Mouse (Mus musculus): ENCODE data around the gene Smad6. TPM values are rescaled to one million over a fixed set of nuclear protein-coding genes. Genes with fewer than 3 reads are reported as not detected.

Smad6 gene
- polyA plus RNA-seq, 1 experiment from 2014 or later = 47.2 TPM

- Histone ChIP-seq H3K27me3 (ENCODE audit: insufficient read depth, poor library complexity, severe bottlenecking) (no peaks in the 10 kb centered on the region), H3K27ac (no peak overlapping the region), H3K36me3 (no peaks in the 10 kb centered on the region; the same call in 1 of the 2 replicates), H3K9me3 (no peaks in the 10 kb centered on the region), H3K4me3 (no peak overlapping the region), H3K4me1 (peaks cover 4% of the 10 kb centered on the region; the same call in 1 of the 2 replicates)
- no peak for DNase-seq (ENCODE audit: low spot score)
- WGBS = 82% methylated on average over 2 of the region's 2 CpGs
These were observed 117.3 kb downstream of the Smad6 start for GRCm38 (mm10) chr9:63904543-63904942.

Other genes starting within 250 kb of the Smad6 start
- gene Lctl, start 95.1 kb upstream of the Smad6 start, polyA plus RNA-seq (2016; fragmentation: Nextera tagmentation; extraction: Ambion mirVana) = not detected in 2 replicates
- gene Zwilch, start 151.0 kb upstream of the Smad6 start, polyA plus RNA-seq (2016; fragmentation: Nextera tagmentation; extraction: Ambion mirVana) = 28.1 and 31.6 TPM in 2 replicates
- 998 and 1,151 TPM in 2 replicates for gene Rpl4, start 151.3 kb upstream of the Smad6 start, polyA plus RNA-seq (2016; fragmentation: Nextera tagmentation; extraction: Ambion mirVana)
- gene Snapc5, start 157.2 kb upstream of the Smad6 start, polyA plus RNA-seq (2016; fragmentation: Nextera tagmentation; extraction: Ambion mirVana) = 25.8 and 29.8 TPM in 2 replicates
- 3.2 TPM in 2 replicates for gene Uchl4, start 213.1 kb upstream of the Smad6 start, polyA plus RNA-seq (2016; fragmentation: Nextera tagmentation; extraction: Ambion mirVana)
- gene Map2k1, start 231.6 kb upstream of the Smad6 start, polyA plus RNA-seq (2016; fragmentation: Nextera tagmentation; extraction: Ambion mirVana) = 108 and 118 TPM in 2 replicates

Measured in heart, embryonic 10.5 days (tissue).